Mouse (Mus musculus): ENCODE measurements around the gene Cldn7.

Cldn7 gene

DNA sequence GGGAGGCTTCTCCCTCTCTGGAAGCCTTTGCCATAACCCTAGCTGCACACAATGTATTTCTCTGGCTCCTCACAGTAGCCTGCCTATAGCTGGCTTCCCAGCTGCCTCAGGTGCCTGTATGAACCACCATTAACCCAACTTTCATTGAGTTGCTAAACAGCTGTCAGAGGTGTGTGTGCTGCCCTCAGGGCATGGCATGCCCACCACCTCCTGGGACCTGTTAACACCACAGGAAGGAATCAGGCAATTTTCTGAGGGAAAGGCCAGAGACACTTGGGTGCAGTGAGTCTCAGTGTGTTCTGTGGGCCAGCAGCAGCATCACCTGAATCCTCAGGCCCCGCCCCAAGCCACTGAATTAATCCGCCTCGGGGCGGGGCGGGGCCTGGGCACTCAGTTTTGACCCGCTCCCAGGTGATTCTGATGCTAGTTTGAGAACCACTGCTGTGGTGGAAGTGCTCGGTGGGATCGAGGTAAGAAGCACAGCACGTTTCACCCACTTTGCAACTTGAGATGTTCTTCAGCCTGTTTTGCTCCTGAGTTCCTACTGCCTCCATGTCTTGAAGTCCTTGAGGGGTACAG is 26.1 kb upstream of the Cldn7 start:
- POLR2A ChIA-PET, result interaction anchor here in 3 of 4 experiments (0.6 to 19.7 kb wide), 13 partner anchors 8 to 503 kb away, joined by 3 to 350 read pairs (median 5); partner anchors contain the start of genes Slc2a4 (in 3 of the 3), Eif5a (in 2 of the 3), 2810408A11Rik (in 1 of the 3) and Ctdnep1 (in 1 of the 3)
- CTCF ChIA-PET, result interaction anchor here (0.6 to 11.3 kb wide), 6 partner anchors 10 to 117 kb away, joined by 4 to 378 read pairs (median 48); partner anchors contain the start of gene Slc2a4 (in 4 of the 4)

DNA sequence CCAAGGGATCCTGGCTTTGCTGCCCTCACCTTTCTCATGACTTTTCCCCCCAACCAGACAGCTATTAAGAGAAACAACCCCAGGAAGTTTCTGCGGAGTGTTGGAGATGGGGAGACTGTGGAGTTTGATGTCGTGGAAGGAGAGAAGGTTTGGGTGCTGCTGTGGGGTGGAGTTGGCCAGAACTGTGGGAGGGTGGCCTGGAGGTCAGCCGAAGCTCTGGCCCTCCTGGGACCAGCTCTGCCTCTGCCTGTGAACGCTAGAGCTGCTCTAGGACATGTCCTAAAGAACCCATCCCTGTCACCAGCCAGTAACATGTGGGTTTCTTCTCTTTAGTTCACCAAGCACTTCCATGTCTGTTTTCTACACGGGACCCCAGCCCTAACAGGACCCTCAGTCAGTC is 25.4 kb upstream of the Cldn7 start:
- ChIA-PET POLR2A (interaction anchor here in 3 of 4 experiments (0.6 to 19.7 kb wide), 10 partner anchors 7 to 504 kb away, joined by 3 to 350 read pairs (median 26); partner anchors contain the start of genes Slc2a4 (in 3 of the 3), Eif5a (in 2 of the 3), 2810408A11Rik (in 1 of the 3) and Ctdnep1 (in 1 of the 3)), CTCF (interaction anchor here (0.6 to 11.3 kb wide), 6 partner anchors 9 to 82 kb away, joined by 4 to 378 read pairs (median 48); partner anchors contain the start of gene Slc2a4 (in 4 of the 4))

DNA sequence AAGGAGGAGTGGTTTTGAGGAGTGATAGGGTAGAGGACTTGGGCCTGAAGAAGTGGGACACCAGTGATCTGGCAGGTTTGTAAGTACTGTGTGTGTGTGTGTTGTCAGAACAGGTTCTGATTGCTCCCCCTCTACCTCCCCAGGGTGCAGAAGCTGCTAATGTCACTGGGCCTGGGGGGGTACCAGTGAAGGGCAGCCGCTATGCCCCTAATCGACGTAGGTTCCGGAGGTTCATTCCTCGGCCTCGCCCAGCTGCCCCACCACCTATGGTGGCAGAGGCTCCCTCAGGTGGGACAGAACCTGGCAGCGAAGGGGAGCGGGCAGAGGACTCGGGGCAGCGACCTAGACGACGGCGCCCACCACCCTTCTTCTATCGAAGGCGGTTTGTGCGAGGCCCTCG is 24.8 kb upstream of the Cldn7 start:
- POLR2A ChIA-PET, result interaction anchor here in 3 of 4 experiments (0.6 to 19.7 kb wide), 7 partner anchors 7 to 181 kb away, joined by 3 to 350 read pairs (median 93); partner anchors contain the start of genes Slc2a4 (in 3 of the 3), Eif5a (in 2 of the 3), Ctdnep1 (in 1 of the 3) and Gps2 (in 1 of the 3)
- CTCF ChIA-PET, result interaction anchor here in 3 of 4 experiments (0.6 to 11.3 kb wide), 5 partner anchors 9 to 81 kb away, joined by 3 to 378 read pairs (median 13); partner anchors contain the start of gene Slc2a4 (in 3 of the 3)

DNA sequence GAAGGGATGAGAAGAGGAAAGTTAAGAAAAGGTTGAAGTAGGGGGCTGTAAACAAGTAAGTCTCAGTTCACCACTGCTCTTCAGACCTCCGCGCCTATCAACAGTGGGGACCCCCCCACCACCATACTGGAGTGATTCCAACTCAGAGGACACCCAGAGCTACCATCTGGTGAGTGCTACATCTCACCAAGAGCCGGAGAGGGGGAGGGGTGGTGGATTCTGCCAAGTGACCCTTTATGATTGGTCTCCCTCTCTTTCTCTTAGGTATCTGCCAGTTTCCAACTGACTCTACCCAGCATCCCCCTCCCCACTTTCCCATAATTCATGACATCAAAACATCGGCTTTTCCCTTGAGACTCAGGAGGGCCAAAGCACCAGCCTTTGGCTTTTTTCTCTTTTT is 23.6 kb upstream of the Cldn7 start:
- ChIA-PET POLR2A (interaction anchor here in 1 of 4 experiments (19.7 kb wide), 1 partner anchor 21 kb away, joined by 350 read pairs; the partner anchor contains the start of genes Eif5a and Gps2), CTCF (interaction anchor here in 2 of 4 experiments (0.7 to 11.3 kb wide), 3 partner anchors 8 to 261 kb away, joined by 3 to 378 read pairs (median 3); partner anchors contain the start of gene Slc2a4 (in 1 of the 2))

DNA sequence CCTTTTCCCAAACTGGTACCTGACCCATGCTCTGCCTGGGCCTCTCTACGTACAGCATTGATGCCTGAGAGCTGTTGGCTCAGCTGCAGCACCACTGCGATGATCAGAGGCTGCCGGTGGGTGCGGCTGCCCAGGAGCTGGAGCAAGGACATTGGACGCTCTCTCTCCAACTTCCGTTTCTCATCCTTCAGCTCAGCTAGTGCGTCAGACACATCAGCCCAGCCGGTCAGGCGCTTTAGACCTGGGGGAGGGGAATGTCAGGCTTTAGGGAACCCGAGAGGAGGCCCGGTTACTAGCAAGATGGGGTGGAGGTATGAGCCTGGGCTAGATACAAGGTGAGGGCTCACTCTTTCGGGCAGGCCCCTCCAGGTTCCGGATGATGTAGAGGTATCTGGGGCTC is 19.4 kb upstream of the Cldn7 start:
- POLR2A ChIA-PET, result interaction anchor here (0.5 to 19.7 kb wide), 22 partner anchors 9 to 313 kb away, joined by 3 to 350 read pairs (median 4); partner anchors contain the start of genes Ybx2 (in 3 of the 4), Ctdnep1 (in 2 of the 4), Eif5a (in 2 of the 4) and Acadvl (in 1 of the 4)
- CTCF ChIA-PET, result interaction anchor here (0.5 to 10.3 kb wide), 9 partner anchors 9 to 399 kb away, joined by 3 to 378 read pairs (median 5); partner anchors contain the start of gene Ybx2 (in 1 of the 4)

DNA sequence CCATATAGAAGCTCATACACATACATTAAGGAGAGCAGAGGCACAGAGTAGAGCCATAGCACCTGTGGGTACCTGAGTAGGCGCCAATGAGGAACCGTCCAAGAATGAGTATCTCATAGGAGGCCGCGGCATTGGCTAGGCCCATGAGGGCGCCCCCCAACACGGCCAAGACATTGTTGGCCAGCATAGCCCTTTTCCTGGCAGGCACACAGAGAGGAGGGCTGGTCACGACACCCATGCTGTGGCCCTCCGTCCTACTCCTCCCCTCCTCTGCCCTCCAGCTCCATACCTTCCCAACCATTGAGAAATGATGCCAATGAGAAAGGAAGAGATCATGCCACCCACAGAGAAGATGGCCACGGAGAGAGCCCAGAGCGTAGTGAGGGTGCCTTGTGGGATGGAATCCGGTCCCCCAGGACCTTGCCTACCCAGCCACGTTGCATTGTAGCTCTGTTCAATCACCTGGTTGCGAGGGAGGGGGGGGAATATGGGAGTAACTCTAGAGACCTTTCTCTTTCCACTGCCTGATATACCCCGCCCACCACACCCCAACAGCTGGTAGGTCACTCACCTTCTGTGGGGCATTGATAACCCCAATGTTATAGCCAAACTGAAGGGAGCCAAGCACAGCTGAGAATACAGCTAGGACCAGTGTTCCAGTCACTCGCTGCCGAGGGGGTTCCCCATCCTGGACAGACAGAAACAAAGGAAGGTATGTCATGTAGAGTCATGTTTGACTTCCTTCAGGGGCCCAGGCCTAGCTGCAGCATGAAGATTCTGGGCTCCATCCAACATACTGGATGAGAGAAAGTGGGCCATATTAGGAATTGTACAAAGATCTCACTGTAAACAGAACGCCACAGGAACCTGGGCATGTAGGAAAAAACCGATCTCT is 18.3 kb upstream of the Cldn7 start:
- ChIA-PET POLR2A (interaction anchor here (0.6 to 19.7 kb wide), 36 partner anchors 10 to 380 kb away, joined by 3 to 350 read pairs (median 6); partner anchors contain the start of genes Ctdnep1 (in 3 of the 4), Ybx2 (in 3 of the 4), Cldn7 (in 2 of the 4) and Eif5a (in 2 of the 4)), CTCF (interaction anchor here (0.5 to 10.3 kb wide), 15 partner anchors 9 to 1507 kb away, joined by 3 to 378 read pairs (median 4); partner anchors contain the start of genes Ybx2 (in 2 of the 4) and Dvl2 (in 1 of the 4))

DNA sequence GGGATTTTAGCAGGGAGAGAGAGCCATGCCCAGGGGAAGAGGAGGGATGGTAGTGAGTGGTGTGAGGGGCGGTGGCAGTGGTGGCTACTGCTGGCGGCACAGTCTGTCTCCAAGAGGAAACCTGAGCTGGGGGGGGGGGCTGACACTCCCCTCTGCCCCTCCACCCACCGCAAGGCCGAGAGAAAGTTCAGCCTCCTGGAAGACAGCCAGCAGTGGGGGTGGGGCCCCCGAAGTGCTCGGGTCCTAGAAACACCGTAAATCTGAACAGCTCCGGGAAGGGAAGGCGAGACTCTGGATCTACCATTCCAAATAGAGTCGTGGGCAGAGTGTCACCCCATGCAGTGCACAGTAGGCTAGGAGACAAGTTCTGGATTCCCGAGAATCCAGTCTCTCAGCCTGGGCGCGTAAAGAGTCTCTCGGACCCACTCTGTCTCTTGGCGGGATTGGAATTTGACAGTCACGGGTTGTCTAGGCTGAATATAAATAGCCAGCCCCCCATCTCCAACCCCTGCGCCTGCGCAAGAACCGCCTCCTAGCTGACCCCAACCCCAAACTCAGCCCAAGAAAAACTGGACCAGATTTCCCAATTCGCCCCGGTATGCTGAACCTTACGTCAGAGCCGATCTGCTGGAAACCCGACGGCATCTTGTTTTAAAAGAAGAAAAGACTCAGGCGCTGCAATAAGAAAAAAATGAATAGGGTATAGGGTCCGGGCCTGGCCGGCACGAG is 17.1 kb upstream of the Cldn7 start:
- CTCF ChIA-PET, result interaction anchor here (0.5 to 10.3 kb wide), 26 partner anchors 9 to 564 kb away, joined by 3 to 378 read pairs (median 12); partner anchors contain the start of genes Ybx2 (in 4 of the 4), Slc16a11 (in 2 of the 4), Cldn7 (in 1 of the 4) and Dvl2 (in 1 of the 4)
- POLR2A ChIA-PET, result interaction anchor here (0.5 to 19.7 kb wide), 54 partner anchors 8 to 391 kb away, joined by 3 to 350 read pairs (median 6); partner anchors contain the start of genes Ctdnep1 (in 3 of the 4), Ybx2 (in 3 of the 4), Cldn7 (in 2 of the 4) and Eif5a (in 2 of the 4)

DNA sequence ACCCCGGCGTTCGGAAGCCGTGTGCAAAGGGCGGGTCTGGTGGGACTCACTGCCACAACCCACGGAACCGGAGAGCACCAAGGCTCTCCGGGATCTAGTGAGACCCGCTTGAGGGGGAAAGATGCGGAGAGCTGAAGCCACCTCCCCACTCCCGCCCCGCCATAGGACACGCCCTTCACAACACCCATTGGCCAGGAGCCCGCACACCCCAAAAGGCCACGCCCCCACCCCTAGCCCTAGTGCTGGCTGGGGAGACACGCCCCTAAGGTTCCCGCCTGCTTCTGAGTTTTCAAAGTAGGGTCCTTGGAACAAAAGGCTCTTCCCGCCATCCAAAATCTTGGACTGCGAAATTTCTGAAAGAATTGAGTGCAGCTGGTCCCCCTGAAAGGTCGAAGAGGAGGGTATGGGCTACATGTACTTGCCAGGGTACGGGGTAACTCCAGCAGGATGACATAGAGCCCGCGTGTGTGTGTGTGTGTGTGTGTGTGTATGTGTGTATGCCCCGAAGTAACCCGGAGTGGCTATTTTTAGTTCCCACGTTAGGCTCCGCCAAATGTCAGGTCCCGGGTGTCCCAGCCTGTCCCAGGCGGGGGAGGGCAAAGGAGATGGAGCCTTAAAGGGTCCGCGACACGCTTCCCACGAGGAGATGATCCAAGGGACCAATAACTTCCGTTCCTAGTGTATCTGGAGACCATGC is 16.4 kb upstream of the Cldn7 start, which contains the start of gene Slc2a4:
Gene Slc2a4, minus strand, starts transcription at position 123 of the 697 bp plus-strand sequence.
- ChIA-PET POLR2A (interaction anchor here (0.5 to 19.7 kb wide), 80 partner anchors 10 to 368 kb away, joined by 3 to 350 read pairs (median 5); partner anchors contain the start of genes Ctdnep1 (in 3 of the 4), Eif5a (in 3 of the 4), Elp5 (in 3 of the 4) and Tmem95 (in 3 of the 4)), CTCF (interaction anchor here (0.5 to 10.3 kb wide), 117 partner anchors 8 to 699 kb away, joined by 3 to 378 read pairs (median 4); partner anchors contain the start of genes Ybx2 (in 4 of the 4), Eif5a (in 3 of the 4), Tmem95 (in 3 of the 4) and Cldn7 (in 2 of the 4))

DNA sequence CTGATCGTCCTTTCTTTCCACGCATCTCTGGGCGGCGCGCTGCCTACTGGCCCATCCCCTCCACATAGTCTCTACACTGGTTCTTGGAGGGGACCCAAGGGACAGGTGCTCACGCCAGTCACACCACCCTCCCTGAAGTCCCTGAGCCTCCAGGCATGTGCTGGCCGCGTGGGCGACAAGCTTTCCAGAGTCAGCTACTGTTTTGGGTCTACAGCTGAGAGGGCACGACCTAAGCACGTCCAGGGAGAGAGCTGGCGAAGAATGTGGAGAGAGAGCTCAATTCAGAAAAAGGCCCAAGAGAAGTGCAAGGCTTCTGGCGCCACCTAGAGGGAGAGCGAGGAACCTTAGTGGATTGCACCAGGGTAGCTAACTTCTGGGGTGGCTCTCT is 15.8 kb upstream of the Cldn7 start:
- POLR2A ChIA-PET, result interaction anchor here (0.7 to 19.7 kb wide), 67 partner anchors 10 to 369 kb away, joined by 3 to 350 read pairs (median 5); partner anchors contain the start of genes Ctdnep1 (in 3 of the 4), Eif5a (in 3 of the 4), Elp5 (in 3 of the 4) and Ybx2 (in 3 of the 4)

DNA sequence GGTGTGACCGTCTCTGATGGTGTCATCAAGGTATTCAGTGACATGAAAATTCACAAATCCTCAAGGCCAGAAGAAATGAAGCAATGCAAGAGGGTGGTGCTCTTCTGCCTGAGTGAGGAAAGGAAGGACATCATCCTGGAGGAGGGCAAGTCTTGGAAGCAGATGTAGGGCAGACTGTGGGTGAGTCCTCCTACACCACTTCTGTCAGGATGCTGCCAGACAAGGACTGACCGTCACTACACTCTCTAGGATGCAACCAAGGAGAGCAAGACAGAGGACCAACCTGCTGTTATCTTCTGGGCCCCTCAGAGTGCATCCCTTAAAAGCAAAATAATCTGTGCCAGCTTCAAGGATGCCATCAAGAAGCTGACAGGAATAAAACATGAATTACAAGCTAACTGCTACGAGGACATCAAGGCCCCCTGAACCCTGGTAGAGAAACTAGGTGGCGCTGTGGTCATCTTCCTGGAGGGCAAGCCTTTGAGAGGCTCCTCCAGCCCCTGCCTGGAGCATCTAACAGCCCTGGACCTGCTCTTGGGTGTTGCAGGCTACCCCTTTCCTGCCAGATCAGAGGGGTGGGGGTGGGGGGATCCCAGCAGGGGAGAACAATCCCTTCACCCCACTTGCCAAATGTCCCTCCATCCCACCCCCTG is 13.6 kb upstream of the Cldn7 start:
- CTCF ChIA-PET, result interaction anchor here (0.5 to 10.3 kb wide), 30 partner anchors 8 to 871 kb away, joined by 3 to 378 read pairs (median 4); partner anchors contain the start of genes Tmem95 (in 2 of the 4), Ybx2 (in 2 of the 4), Arrb2 (in 1 of the 4) and Cldn7 (in 1 of the 4)
- POLR2A ChIA-PET, result interaction anchor here in 3 of 4 experiments (0.5 to 9.5 kb wide), 12 partner anchors 10 to 289 kb away, joined by 3 to 245 read pairs (median 4); partner anchors contain the start of genes Eif5a (in 2 of the 3), Ybx2 (in 2 of the 3), Gm21988 (in 1 of the 3) and Rnasek (in 1 of the 3)

More for the DNA sequence above, 15.8 kb upstream of the Cldn7 start:
- CTCF ChIA-PET, result interaction anchor here (0.5 to 10.3 kb wide), 121 partner anchors 9 to 698 kb away, joined by 3 to 378 read pairs (median 4); partner anchors contain the start of genes Ybx2 (in 4 of the 4), Eif5a (in 3 of the 4), Tmem95 (in 3 of the 4) and Cldn7 (in 2 of the 4)

DNA sequence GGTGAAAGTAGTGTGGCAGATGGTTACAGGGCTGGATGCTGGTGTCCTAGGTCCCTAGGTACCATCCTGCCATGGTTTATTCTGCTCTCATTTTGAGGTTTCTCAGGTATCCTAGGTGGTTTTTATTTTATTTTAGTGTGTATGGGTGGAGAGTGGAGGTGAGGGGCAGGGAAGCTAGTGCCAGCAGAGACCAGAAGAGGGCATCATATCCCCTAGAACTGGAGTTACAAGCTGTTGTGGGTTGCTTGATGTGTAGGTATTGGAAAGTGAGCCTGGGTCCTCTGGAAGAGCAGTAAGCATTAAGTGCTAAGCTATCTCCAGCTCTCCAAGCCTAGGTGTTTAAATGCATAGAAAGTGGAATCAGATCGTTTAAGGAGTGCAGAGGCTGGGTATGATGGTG is 12.3 kb upstream of the Cldn7 start:
- ChIA-PET POLR2A (interaction anchor here in 3 of 4 experiments (0.9 to 9.5 kb wide), 6 partner anchors 16 to 153 kb away, joined by 3 to 245 read pairs (median 3); partner anchors contain the start of genes Ybx2 (in 2 of the 3) and Ctdnep1 (in 1 of the 3)), CTCF (interaction anchor here (0.6 to 10.3 kb wide), 12 partner anchors 13 to 250 kb away, joined by 3 to 378 read pairs (median 4); partner anchors contain the start of gene Ybx2 (in 2 of the 4))

DNA sequence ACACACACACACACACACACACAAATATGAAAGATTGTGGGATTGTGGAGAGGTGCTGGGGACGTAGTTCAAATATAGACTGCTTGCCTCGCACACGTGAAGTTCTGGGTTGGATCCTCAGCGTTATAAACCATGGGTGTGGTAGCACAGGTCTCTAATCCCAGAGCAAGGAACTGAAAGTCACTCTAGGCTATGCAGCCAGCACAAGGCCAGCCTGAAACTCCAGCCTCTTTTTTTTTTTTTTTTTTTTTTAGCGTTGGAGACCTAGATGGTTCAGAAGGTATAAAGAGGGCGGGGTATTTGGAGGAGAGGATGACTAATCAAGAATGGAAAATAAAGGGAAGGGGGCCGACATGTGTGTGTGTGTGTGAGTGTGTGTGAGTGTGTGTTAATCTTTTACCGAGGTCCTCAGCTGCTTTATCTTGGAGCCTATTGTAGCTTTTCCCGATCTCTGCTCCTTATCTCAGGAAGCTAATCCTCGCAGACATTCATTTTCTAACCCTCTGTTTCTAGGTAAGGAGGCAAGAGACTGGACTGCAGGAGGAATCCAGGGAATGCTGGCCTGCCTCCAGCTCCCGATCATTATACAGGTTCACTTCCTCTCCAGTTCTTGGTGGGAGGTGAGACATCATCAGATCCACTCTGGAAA is 11.2 kb upstream of the Cldn7 start:
- CTCF ChIA-PET, result interaction anchor here (0.6 to 10.3 kb wide), 6 partner anchors 11 to 249 kb away, joined by 3 to 378 read pairs (median 7); partner anchors contain the start of genes Ybx2 (in 2 of the 4) and Cldn7 (in 1 of the 4)
- POLR2A ChIA-PET, result interaction anchor here in 3 of 4 experiments (0.8 to 1.8 kb wide), 8 partner anchors 13 to 154 kb away, joined by 3 to 5 read pairs (median 3); partner anchors contain the start of genes Ctdnep1 (in 1 of the 3), Gps2 (in 1 of the 3) and Ybx2 (in 1 of the 3)

DNA sequence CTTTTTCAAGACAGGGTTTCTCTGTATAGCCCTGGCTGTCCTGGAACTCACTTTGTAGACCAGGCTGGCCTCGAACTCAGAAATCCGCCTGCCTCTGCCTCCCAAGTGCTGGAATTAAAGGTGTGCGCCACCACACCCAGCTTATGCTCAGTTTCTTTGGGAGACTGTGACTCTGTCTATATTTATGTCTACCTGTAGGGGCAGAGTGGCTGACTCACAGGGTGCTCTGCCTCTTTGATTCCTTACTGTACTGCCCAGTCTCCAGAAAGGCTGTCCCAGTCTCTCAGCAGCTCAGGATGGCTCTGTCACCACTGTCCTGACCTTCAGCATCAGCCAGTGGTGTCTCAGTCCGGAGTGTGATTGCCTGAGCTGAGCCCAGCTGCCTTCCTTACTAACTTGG is 9.0 kb upstream of the Cldn7 start:
- ChIA-PET POLR2A (interaction anchor here in 3 of 4 experiments (0.6 to 1.6 kb wide), 10 partner anchors 9 to 39 kb away, joined by 3 to 8 read pairs (median 3); partner anchors contain the start of gene Cldn7 (in 2 of the 3)), CTCF (interaction anchor here (0.6 to 1.1 kb wide), 6 partner anchors 10 to 267 kb away, joined by 3 to 6 read pairs (median 4); no protein-coding TSS in a partner anchor)

DNA sequence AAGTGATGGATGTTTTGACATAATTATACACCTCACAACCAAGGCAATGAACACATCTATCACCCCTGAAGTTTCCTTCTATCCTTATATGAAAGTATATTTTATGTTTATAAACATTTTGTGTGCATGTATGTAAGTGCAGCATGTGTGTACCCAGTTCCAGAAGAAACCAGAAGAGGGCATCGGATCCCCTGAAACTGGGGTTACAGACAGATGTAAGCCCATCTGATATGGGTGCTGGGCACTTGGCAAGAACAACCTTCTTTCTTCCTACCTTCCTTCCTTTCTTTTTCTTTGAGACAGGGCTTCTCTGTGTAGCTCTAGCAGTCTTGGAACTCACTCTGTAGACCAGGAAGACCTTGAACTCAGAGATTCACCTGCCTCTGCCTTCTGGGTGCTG is 8.4 kb upstream of the Cldn7 start:
- POLR2A ChIA-PET, result interaction anchor here in 3 of 4 experiments (0.7 to 1.4 kb wide), 6 partner anchors 9 to 40 kb away, joined by 3 to 8 read pairs (median 3); partner anchors contain the start of gene Cldn7 (in 1 of the 3)

More for the DNA sequence above, 8.4 kb upstream of the Cldn7 start:
- CTCF ChIA-PET, result interaction anchor here in 2 of 4 experiments (1.1 kb wide), 2 partner anchors 11 to 49 kb away, joined by 3 to 4 read pairs; no protein-coding TSS in a partner anchor
